Mouse (Mus musculus): Measurements from ENCODE around the gene Olfr1252. TPM values are rescaled to one million over a fixed set of nuclear protein-coding genes. Genes with fewer than 3 reads are reported as not detected.

Olfr1252 gene
- polyA plus RNA-seq (2017; shearing (Covaris generic)), result not detected

DNA sequence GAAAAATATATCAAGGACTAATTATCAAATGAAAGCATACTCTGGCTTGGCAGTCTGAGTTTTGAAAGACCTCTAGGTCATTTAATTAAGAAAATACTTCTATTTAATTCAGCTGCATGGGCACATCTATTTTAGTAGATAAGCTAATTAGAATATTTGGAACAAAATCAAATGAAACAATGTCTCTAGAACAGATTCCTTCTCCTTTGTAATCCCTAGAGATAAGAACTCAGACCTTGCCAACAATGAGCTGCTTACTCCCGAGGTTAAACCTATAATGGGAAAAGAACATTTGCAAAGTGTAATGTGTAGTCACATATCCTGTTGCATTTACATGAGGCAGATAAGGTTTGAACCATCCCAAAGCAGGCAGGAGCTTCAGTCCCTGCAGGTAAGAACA, at the start of gene Olfr1252:
Gene Olfr1252 (minus strand): TSS at position 101 of the 400 bp plus-strand sequence.
- ATAC-seq, result no peak

DNA sequence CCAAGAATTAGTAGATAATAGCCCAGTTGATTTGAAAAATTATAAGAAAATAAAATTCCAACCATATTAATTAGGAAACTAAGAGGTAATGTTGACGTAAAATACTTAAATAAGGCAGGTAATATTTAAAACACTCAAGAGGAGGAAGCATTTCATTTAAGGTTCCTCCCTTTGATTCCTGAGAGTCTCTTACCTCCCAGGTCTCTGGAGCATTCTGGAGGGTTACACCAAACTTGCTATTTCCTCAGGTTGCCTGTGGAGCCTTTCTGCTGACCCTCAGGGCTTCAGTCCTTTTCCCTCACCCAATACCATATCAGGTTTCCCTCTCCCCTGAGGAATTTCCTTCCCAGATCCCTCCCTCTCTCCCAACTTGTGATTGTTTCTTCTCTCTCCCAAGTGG, 32.2 kb upstream of the Olfr1252 start, which contains the start of gene Olfr1253:
Gene Olfr1253 (minus strand): TSS at position 101 of the 400 bp plus-strand sequence.
- no peak for ATAC-seq

DNA sequence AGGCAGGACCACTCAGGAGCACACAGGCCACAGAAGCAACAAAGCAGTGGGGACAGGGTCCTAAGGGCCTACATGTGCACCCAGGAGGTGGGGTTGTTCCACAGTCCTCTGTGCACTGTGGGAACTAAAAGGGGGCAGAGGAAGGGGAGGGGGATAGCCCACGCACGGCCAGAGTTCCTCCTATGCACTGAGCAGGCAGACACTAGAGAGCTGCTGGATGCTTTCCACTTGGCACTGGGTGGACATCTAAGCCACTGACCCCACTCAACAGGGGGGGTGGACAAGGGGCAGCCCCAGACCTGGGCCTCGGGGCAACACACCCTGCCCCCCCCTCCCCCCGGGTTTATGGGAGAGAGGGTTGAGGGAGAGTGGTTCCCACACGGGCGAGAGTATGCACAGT, 32.8 kb downstream of the Olfr1252 start:
- ATAC-seq, result no peak

DNA sequence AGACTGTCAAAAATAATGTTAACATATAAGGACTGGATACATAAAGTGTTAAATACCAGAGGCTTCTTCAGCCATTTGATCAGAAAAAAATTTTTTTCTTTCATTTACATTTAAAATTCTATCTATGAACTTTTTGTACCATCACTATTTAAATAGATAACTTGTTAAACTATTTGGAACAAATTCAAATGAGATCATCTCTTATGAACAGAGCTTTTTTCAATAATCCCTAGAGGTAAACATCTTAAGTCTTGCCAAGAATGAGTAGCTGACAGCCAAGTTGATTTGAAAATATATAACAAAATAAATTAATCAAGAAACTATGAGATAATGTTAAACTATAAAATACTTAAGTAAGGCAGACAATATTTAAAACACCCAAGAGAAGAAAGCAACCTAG, 53.0 kb downstream of the Olfr1252 start, which contains the start of gene Olfr1251:
Gene Olfr1251 (minus strand): TSS at position 101 of the 400 bp plus-strand sequence.
- no peak for ATAC-seq

Other genes with a start within 250 kb of the Olfr1252 start
- not detected for gene Olfr1241, start 237.9 kb downstream of the Olfr1252 start, polyA plus RNA-seq (2017; shearing (Covaris generic))
- not detected for gene Olfr1242, start 226.7 kb downstream of the Olfr1252 start, polyA plus RNA-seq (2017; shearing (Covaris generic))
- gene Olfr1243, start 193.5 kb downstream of the Olfr1252 start, polyA plus RNA-seq (2017; shearing (Covaris generic)), result not detected
- not detected for gene Olfr1245, start 146.6 kb downstream of the Olfr1252 start, polyA plus RNA-seq (2017; shearing (Covaris generic))
- gene Olfr1246, start 131.9 kb downstream of the Olfr1252 start, polyA plus RNA-seq (2017; shearing (Covaris generic)), result not detected
- gene Olfr1247, start 110.9 kb downstream of the Olfr1252 start, polyA plus RNA-seq (2017; shearing (Covaris generic)), result under 1 TPM in 1 of 2 experiments, not detected in 1; 0.18 TPM
- gene Olfr1248, start 106.8 kb downstream of the Olfr1252 start, polyA plus RNA-seq (2017; shearing (Covaris generic)), result not detected
- gene Olfr1249, start 90.0 kb downstream of the Olfr1252 start, polyA plus RNA-seq (2017; shearing (Covaris generic)), result not detected
- not detected for gene Olfr1250, start 63.5 kb downstream of the Olfr1252 start, polyA plus RNA-seq (2017; shearing (Covaris generic))
- not detected for gene Olfr1251, start 53.1 kb downstream of the Olfr1252 start, polyA plus RNA-seq (2017; shearing (Covaris generic))
- not detected for gene Olfr1253, start 32.1 kb upstream of the Olfr1252 start, polyA plus RNA-seq (2017; shearing (Covaris generic))
- not detected for gene Olfr1254, start 68.6 kb upstream of the Olfr1252 start, polyA plus RNA-seq (2017; shearing (Covaris generic))
- not detected for gene Olfr1255, start 87.0 kb upstream of the Olfr1252 start, polyA plus RNA-seq (2017; shearing (Covaris generic))
- not detected for gene Olfr1256, start 116.5 kb upstream of the Olfr1252 start, polyA plus RNA-seq (2017; shearing (Covaris generic))
- gene Olfr48, start 123.2 kb upstream of the Olfr1252 start, polyA plus RNA-seq (2017; shearing (Covaris generic)), result not detected
- gene Olfr1257, start 153.4 kb upstream of the Olfr1252 start, polyA plus RNA-seq (2017; shearing (Covaris generic)), result not detected
- gene Olfr1258, start 202.3 kb upstream of the Olfr1252 start, polyA plus RNA-seq (2017; shearing (Covaris generic)), result not detected
- gene Olfr1259, start 223.7 kb upstream of the Olfr1252 start, polyA plus RNA-seq (2017; shearing (Covaris generic)), result not detected
- not detected for gene Olfr1260, start 249.3 kb upstream of the Olfr1252 start, polyA plus RNA-seq (2017; shearing (Covaris generic))